Mouse (Mus musculus): ENCODE data around the gene Dnajc4. TPM values are rescaled to one million over a fixed set of nuclear protein-coding genes. Genes with fewer than 3 reads are reported as not detected.

Gene Dnajc4
- total and polyA plus RNA-seq, 2 experiments from 2014 or later, result 20.2 to 20.7 TPM

- ATAC-seq, result peak; percentile 84
- Histone ChIP-seq H3K4me1 (ENCODE audit: insufficient read depth) (peaks cover 9% of the 10 kb centered on the region), H3K9me3 (ENCODE audit: low read length) (no peaks in the 10 kb centered on the region), H3K9ac (peak overlapping the region; percentile 74), H3K36me3 (ENCODE audit: insufficient read depth) (peaks cover 23% of the 10 kb centered on the region), H3K4me3 (ENCODE audit: low read depth, low read length) (peak overlapping the region; percentile 55), H3K27me3 (ENCODE audit: insufficient read depth, low read length) (no peaks in the 10 kb centered on the region), H3K4me2 (ENCODE audit: low read depth) (peak overlapping the region; percentile 77), H3K27ac (ENCODE audit: low read depth, low read length) (peak overlapping the region; percentile 87)
- DNase-seq, result peak; percentile 98
- 1% methylated on average over 56 of the region's 59 CpGs for WGBS
- TF ChIP-seq CTCF (IDR thresholded peaks at IDR 0.05; ENCODE audit: low read depth), result peak; percentile 77
Observed at GRCm38 (mm10) chr19:6979486-6980380, 12.6 kb downstream of the Dnajc4 start.

GRCm38 (mm10) chr19:6979001-6979479 lies 13.3 kb downstream of the Dnajc4 start:
- H3K9ac ChIP-seq, result peak overlapping the region; percentile 74
- H3K9me3 ChIP-seq (ENCODE audit: low read length), result no peaks in the 10 kb centered on the region
- peak; percentile 25 for DNase-seq
- no peak for TF ChIP-seq CTCF (IDR thresholded peaks at IDR 0.05; ENCODE audit: low read depth)
- ATAC-seq, result no peak
- peaks cover 9% of the 10 kb centered on the region for H3K4me1 ChIP-seq (ENCODE audit: insufficient read depth)
- H3K27me3 ChIP-seq (ENCODE audit: insufficient read depth, low read length), result no peaks in the 10 kb centered on the region
- H3K4me3 ChIP-seq (ENCODE audit: low read depth, low read length), result peak overlapping the region; percentile 55
- 8% methylated on average over 11 of the region's 11 CpGs for WGBS
- H3K27ac ChIP-seq (ENCODE audit: low read depth, low read length), result peak overlapping the region; percentile 87
- peaks cover 22% of the 10 kb centered on the region for H3K36me3 ChIP-seq (ENCODE audit: insufficient read depth)
- H3K4me2 ChIP-seq (ENCODE audit: low read depth), result peak overlapping the region; percentile 77

GRCm38 (mm10) chr19:6978639-6978974 lies 13.8 kb downstream of the Dnajc4 start:
- no peak for ATAC-seq
- no peaks in the 10 kb centered on the region for H3K27me3 ChIP-seq (ENCODE audit: insufficient read depth, low read length)
- WGBS, result 37% methylated on average over 3 of the region's 3 CpGs
- no peak overlapping the region for H3K4me3 ChIP-seq (ENCODE audit: low read depth, low read length)
- no peak for TF ChIP-seq CTCF (IDR thresholded peaks at IDR 0.05; ENCODE audit: low read depth)
- peaks cover 9% of the 10 kb centered on the region for H3K4me1 ChIP-seq (ENCODE audit: insufficient read depth)
- no peak for DNase-seq
- peak overlapping the region; percentile 87 for H3K27ac ChIP-seq (ENCODE audit: low read depth, low read length)
- peak overlapping the region; percentile 77 for H3K4me2 ChIP-seq (ENCODE audit: low read depth)
- peaks cover 17% of the 10 kb centered on the region for H3K36me3 ChIP-seq (ENCODE audit: insufficient read depth)
- H3K9me3 ChIP-seq (ENCODE audit: low read length), result no peaks in the 10 kb centered on the region
- H3K9ac ChIP-seq, result 0 out of 2 replicates have a peak overlapping the region, but pooled peaks have one; percentile 74

GRCm38 (mm10) chr19:6977759-6978638 lies 14.4 kb downstream of the Dnajc4 start:
- H3K9ac ChIP-seq, result 0 out of 2 replicates have a peak overlapping the region, but pooled peaks have one; percentile 28
- peak overlapping the region; percentile 21; the same call in 1 of the 2 replicates for H3K27ac ChIP-seq (ENCODE audit: low read depth, low read length)
- H3K4me1 ChIP-seq (ENCODE audit: insufficient read depth), result peaks cover 9% of the 10 kb centered on the region
- no peak for ATAC-seq
- peak; percentile 18 for DNase-seq
- TF ChIP-seq CTCF (IDR thresholded peaks at IDR 0.05; ENCODE audit: low read depth), result no peak
- H3K27me3 ChIP-seq (ENCODE audit: insufficient read depth, low read length), result no peaks in the 10 kb centered on the region
- peak overlapping the region; percentile 77; the same call in 1 of the 2 replicates for H3K4me2 ChIP-seq (ENCODE audit: low read depth)
- H3K9me3 ChIP-seq (ENCODE audit: low read length), result no peaks in the 10 kb centered on the region
- no peak overlapping the region for H3K4me3 ChIP-seq (ENCODE audit: low read depth, low read length)
- H3K36me3 ChIP-seq (ENCODE audit: insufficient read depth), result peaks cover 16% of the 10 kb centered on the region
- 69% methylated on average over 13 of the region's 13 CpGs for WGBS

- TF ChIP-seq CTCF (IDR thresholded peaks at IDR 0.05; ENCODE audit: low read depth), result peak; percentile 63
- Histone ChIP-seq H3K36me3 (ENCODE audit: insufficient read depth) (peaks cover 9% of the 10 kb centered on the region), H3K27me3 (ENCODE audit: insufficient read depth, low read length) (no peaks in the 10 kb centered on the region), H3K9ac (peak within 1 kb of the TSS; percentile 80), H3K4me1 (ENCODE audit: insufficient read depth) (peaks cover 9% of the 10 kb centered on the region), H3K9me3 (ENCODE audit: low read length) (no peaks in the 10 kb centered on the region), H3K4me2 (ENCODE audit: low read depth) (peak within 1 kb of the TSS; percentile 75), H3K27ac (ENCODE audit: low read depth, low read length) (peak within 1 kb of the TSS; percentile 85), H3K4me3 (ENCODE audit: low read depth, low read length) (peak within 1 kb of the TSS; percentile 82)
- under 1% methylated on average over 16 of the region's 16 CpGs for WGBS
- ATAC-seq (peak; percentile 7), DNase-seq (peak; percentile 83)
Observed at GRCm38 (mm10) chr19:6975537-6976521, 16.5 kb downstream of the Dnajc4 start, which contains the start of gene Plcb3. Gene Plcb3, minus strand, starts transcription at chr19:6976470.
